In genomic region chr17:7169627-7170303, GRCm38 (mm10) we compare ENCODE assay signal across 8 mouse cellular contexts. TPM values are rescaled to one million over a fixed set of nuclear protein-coding genes. Genes with fewer than 3 reads are reported as not detected.
A peak's percentile ranks its signal among the peaks of the same experiment; 100 is the strongest.
DNase-seq lines count a peak whose midpoint lies in the region; ATAC-seq and TF ChIP-seq lines count a peak whose summit lies in the region.

Gene Rps6ka2 (plus strand): TSS chr17:7170115.

- peak within 1 kb of the TSS; percentile 62 for H3K9ac ChIP-seq in lung, postnatal 0 days (replicated peaks; ENCODE audit: low read depth)

- H3K4me2 ChIP-seq in lung, postnatal 0 days (replicated peaks; ENCODE audit: low read depth, low read length) = peak within 1 kb of the TSS; percentile 92

- H3K4me3 ChIP-seq in hindbrain, embryonic 10.5 days = peak within 1 kb of the TSS; percentile 84
- H3K4me3 ChIP-seq in lung, postnatal 0 days (ENCODE audit: low read depth, low read length) = peak within 1 kb of the TSS; percentile 78

- no peaks in the 10 kb centered on the region for H3K27me3 ChIP-seq in hindbrain, embryonic 10.5 days (ENCODE audit: insufficient read depth, poor library complexity, severe bottlenecking)
- H3K27me3 ChIP-seq in lung, postnatal 0 days (replicated peaks; ENCODE audit: insufficient read depth, low read length) = no peaks in the 10 kb centered on the region

- ATAC-seq in frontal cortex, adult (ENCODE audit: low TSS enrichment) = peak; percentile 96
- peak; percentile 99 for ATAC-seq in lung, postnatal 0 days

- no peaks in the 10 kb centered on the region for H3K9me3 ChIP-seq in hindbrain, embryonic 10.5 days
- H3K9me3 ChIP-seq in lung, postnatal 0 days (ENCODE audit: low read length) = no peaks in the 10 kb centered on the region

- no peak for TF ChIP-seq CTCF in lung, postnatal 0 days (IDR thresholded peaks at IDR 0.05)

- H3K4me1 ChIP-seq in hindbrain, embryonic 10.5 days (replicated peaks) = peaks cover 46% of the 10 kb centered on the region
- H3K4me1 ChIP-seq in lung, postnatal 0 days (ENCODE audit: insufficient read depth, low read depth, low read length) = peaks cover 7% of the 10 kb centered on the region; the same call in 1 of the 2 replicates

- WGBS in hindbrain, embryonic 10.5 days = under 1% methylated on average over 56 of the region's 56 CpGs
- WGBS in lung, postnatal 0 days = under 1% methylated on average over 42 of the region's 56 CpGs

- no peak for TF ChIP-seq EP300 in lung, postnatal 0 days (IDR thresholded peaks at IDR 0.05)

- DNase-seq in MN1 (ENCODE audit: low spot score) = peak; percentile 98
- DNase-seq in cerebellum, adult 9-10 months = peak; percentile 98
- peak; percentile 99 for DNase-seq in hindbrain, embryonic 10.5 days (ENCODE audit: low spot score)
- peak; percentile 98 for DNase-seq in layer of hippocampus, adult 9-11 months
- DNase-seq in lung, postnatal 0 days (ENCODE audit: low spot score) = peak; percentile 99
- DNase-seq in ovary, postnatal 14 days (ENCODE audit: low spot score) = peak; percentile 85
- peak; percentile 96 for DNase-seq in thymus, postnatal 14 days

- peak within 1 kb of the TSS; percentile 91 for H3K27ac ChIP-seq in hindbrain, embryonic 10.5 days
- peak within 1 kb of the TSS; percentile 89 for H3K27ac ChIP-seq in lung, postnatal 0 days (ENCODE audit: low read length)

- H3K36me3 ChIP-seq in hindbrain, embryonic 10.5 days = no peaks in the 10 kb centered on the region
- no peaks in the 10 kb centered on the region for H3K36me3 ChIP-seq in lung, postnatal 0 days (ENCODE audit: insufficient read depth, low read length)

RNA-seq across cellular contexts. Expression of gene Rps6ka2, which starts in this region (rescaled TPM):
- polyA plus RNA-seq in hindbrain, embryonic 10.5 days (2016; fragmentation: Nextera tagmentation; extraction: Ambion mirVana) = 25.6 and 31.3 TPM in 2 replicates
- 7.1 and 8.4 TPM in 2 replicates for polyA plus RNA-seq in lung, postnatal 0 days (2015; fragmentation: Nextera tagmentation; extraction: Ambion mirVana)

Comparison
In these comparisons a context has a peak if more than half of its experiments do, and no peak if none do; other contexts are left out.
1. Peak in every context shown above with its lines: DNase-seq, ATAC-seq, H3K4me3 ChIP-seq and H3K27ac ChIP-seq.